Mouse (Mus musculus): ENCODE data around the gene Abcb1b.

DNA sequence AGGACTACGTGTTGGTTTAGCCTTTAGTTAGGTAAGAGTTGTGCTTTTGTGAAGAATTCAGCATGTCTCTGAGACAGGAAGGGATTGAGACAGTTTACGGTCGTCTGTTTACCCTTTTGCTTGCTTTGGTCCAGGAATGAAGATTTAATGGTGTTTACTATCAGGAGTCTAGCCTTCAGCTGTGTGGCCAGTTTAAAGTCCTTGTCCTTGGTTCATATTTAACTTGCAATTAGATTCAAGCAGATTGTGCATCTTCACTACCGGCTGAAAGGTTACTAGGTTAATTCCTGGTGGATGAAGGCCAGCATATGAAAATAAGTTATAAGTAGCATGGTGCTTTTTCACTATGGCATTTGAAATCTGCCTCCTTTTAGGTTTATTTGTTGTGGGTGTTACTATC is 5.7 kb upstream of the Abcb1b start:
- TF ChIP-seq CTCF (IDR thresholded peaks at IDR 0.05): no peak
- TF ChIP-seq EP300 (IDR thresholded peaks at IDR 0.05): no peak

Data from lung, postnatal 0 days (tissue).